Mouse (Mus musculus): ENCODE measurements around the gene Mta3.

The Mta3 gene

GRCm38 (mm10) chr17:83807778-83808398 is 101.9 kb downstream of the Mta3 start:
- in situ Hi-C loops (cut with MboI, MseI) = loop anchor here (10.0 kb wide), 1 partner anchor 63 kb away; no protein-coding TSS in a partner anchor

- in situ Hi-C loops (cut with MboI, MseI) = loop anchor here (10.0 kb wide), 1 partner anchor 64 kb away; no protein-coding TSS in a partner anchor
Measured at GRCm38 (mm10) chr17:83808476-83809098, 102.6 kb downstream of the Mta3 start.

GRCm38 (mm10) chr17:83809197-83809829 is 103.3 kb downstream of the Mta3 start:
- in situ Hi-C loops (cut with MboI, MseI) = loop anchor here (10.0 kb wide), 1 partner anchor 65 kb away; no protein-coding TSS in a partner anchor

GRCm38 (mm10) chr17:83810285-83810684 is 104.3 kb downstream of the Mta3 start:
- in situ Hi-C loops (cut with MboI, MseI) = no loop called here

GRCm38 (mm10) chr17:83812200-83812944 is 106.4 kb downstream of the Mta3 start:
- in situ Hi-C loops (cut with MboI, MseI) = no loop called here

GRCm38 (mm10) chr17:83813050-83813449 is 107.1 kb downstream of the Mta3 start:
- in situ Hi-C loops (cut with MboI, MseI) = no loop called here

GRCm38 (mm10) chr17:83816996-83817395 is 111.0 kb downstream of the Mta3 start:
- in situ Hi-C loops (cut with MboI, MseI) = no loop called here

GRCm38 (mm10) chr17:83819503-83819902 is 113.5 kb downstream of the Mta3 start:
- in situ Hi-C loops (cut with MboI, MseI) = no loop called here

GRCm38 (mm10) chr17:83820701-83821100 is 114.7 kb downstream of the Mta3 start:
- in situ Hi-C loops (cut with MboI, MseI) = no loop called here

- in situ Hi-C loops (cut with MboI, MseI) = no loop called here
Measured at GRCm38 (mm10) chr17:83821876-83822275, 115.9 kb downstream of the Mta3 start.

- in situ Hi-C loops (cut with MboI, MseI) = no loop called here
Measured at GRCm38 (mm10) chr17:83823835-83824234, 117.9 kb downstream of the Mta3 start.

- in situ Hi-C loops (cut with MboI, MseI) = loop anchor here (5.0 kb wide), 1 partner anchor 37 kb away; no protein-coding TSS in a partner anchor
Measured at GRCm38 (mm10) chr17:83829356-83829755, 123.4 kb downstream of the Mta3 start.

GRCm38 (mm10) chr17:83830616-83831292 is 124.8 kb downstream of the Mta3 start:
- in situ Hi-C loops (cut with MboI, MseI) = no loop called here

GRCm38 (mm10) chr17:83834120-83834519 is 128.2 kb downstream of the Mta3 start:
- in situ Hi-C loops (cut with MboI, MseI) = no loop called here

GRCm38 (mm10) chr17:83836048-83836447 is 130.1 kb downstream of the Mta3 start:
- in situ Hi-C loops (cut with MboI, MseI) = no loop called here

- in situ Hi-C loops (cut with MboI, MseI) = no loop called here
Measured at GRCm38 (mm10) chr17:83837659-83838190, 131.8 kb downstream of the Mta3 start.

GRCm38 (mm10) chr17:83839132-83839531 is 133.2 kb downstream of the Mta3 start:
- in situ Hi-C loops (cut with MboI, MseI) = no loop called here

- in situ Hi-C loops (cut with MboI, MseI) = no loop called here
Measured at GRCm38 (mm10) chr17:83841011-83841410, 135.0 kb downstream of the Mta3 start.

GRCm38 (mm10) chr17:83843780-83844179 is 137.8 kb downstream of the Mta3 start:
- in situ Hi-C loops (cut with MboI, MseI) = no loop called here

- in situ Hi-C loops (cut with MboI, MseI) = loop anchor here (5.0 kb wide), 1 partner anchor 198 kb away; no protein-coding TSS in a partner anchor
Measured at GRCm38 (mm10) chr17:83845538-83845937, 139.6 kb downstream of the Mta3 start.
